Mouse (Mus musculus) heart, postnatal 0 days (tissue): Measurements from ENCODE around the gene Wdhd1.

ENCODE experiments used
- CTCF ChIP-seq: IDR thresholded peaks from 2 replicates; pipeline ENCODE4 v1.5.1; 2016; ENCODE audit warnings: antibody characterized with exemption, control low read depth, low read depth
- EP300 ChIP-seq: IDR thresholded peaks from 2 replicates; pipeline ENCODE4 v1.6.1; 2016; ENCODE audit warnings: antibody characterized with exemption, low read depth

- TF ChIP-seq CTCF, result no peak
- TF ChIP-seq EP300, result no peak
These were observed 55.1 kb downstream of the Wdhd1 start for GRCm38 (mm10) chr14:47221567-47221966.
